Mouse (Mus musculus) heart, postnatal 36 days (tissue): ENCODE measurements at regions not wholly inside any gene's neighbourhood (a gene's known extent, or its start where the extent isn't known, plus 50 kb on each side); places are given as distances from the start of the nearest gene placed in this dataset.
A peak's percentile ranks its signal among the peaks of the same experiment; 100 is the strongest.
"Not testable (repeated sequence)": the region's sequence is repeated elsewhere in the genome, so short reads cannot be mapped to it uniquely, and the experiment has no call there.

Experiments
- DNase-seq, 2 experiments: peaks; one replicate each; pipeline ENCODE4 v3.0.0; 2021 to 2022
- intact Hi-C: fragments of 180-260 bp; cut with DNase I; formaldehyde crosslinking; loops from one replicate; pipeline ENCODE4 v1.15.1; 2025

GRCm38 (mm10) chr7:64101679-64102078, 52.0 kb upstream of the Trpm1 start:
- no peak for DNase-seq
- intact Hi-C loops = no loop called here

GRCm38 (mm10) chr7:64099606-64100005, 54.0 kb upstream of the Trpm1 start:
- DNase-seq = no peak
- intact Hi-C loops = no loop called here

- DNase-seq = no peak
- intact Hi-C loops = no loop called here
Measured at GRCm38 (mm10) chr7:64090067-64090466, 63.6 kb upstream of the Trpm1 start.

DNA sequence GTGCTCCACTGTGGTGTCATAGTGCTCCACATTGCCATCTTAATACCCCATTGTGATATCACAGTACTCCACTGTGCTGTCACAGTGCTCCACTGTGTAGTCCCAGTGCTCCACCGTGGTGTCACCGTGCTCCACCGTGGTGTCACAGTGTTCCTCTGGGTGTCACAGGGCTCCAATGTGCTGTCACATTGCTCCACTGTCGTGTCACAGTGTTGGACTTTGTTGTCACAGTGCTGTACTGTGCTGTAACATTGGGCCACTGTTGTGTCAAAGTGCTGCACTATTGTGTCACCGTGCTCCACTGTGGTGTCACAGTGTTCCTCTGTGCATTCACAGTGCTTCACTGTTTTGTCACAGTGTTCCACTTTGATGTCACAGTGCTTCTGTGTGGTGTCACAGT, 64.6 kb upstream of the Trpm1 start:
- DNase-seq = no peak
- intact Hi-C loops = no loop called here

DNA sequence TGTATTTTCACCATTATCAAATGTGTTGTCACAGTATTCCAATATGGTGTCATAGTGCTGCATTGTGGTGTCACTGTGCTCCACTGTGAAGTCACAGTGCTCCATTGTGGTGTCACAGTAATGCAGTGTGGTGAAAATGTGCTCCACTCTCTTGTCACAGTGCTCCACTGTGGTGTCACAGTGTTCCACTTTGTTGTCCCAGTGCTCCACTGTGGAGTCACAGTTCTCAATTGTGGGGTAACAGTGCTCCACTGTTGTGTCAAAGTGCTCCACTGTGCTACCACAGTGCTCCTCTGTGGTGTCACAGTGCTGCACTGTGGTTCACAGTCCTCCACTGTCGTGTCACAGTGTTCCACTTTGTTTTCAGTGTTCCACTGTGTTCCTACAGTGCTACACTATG, 69.7 kb upstream of the Trpm1 start:
- intact Hi-C loops = loop anchor here (5.0 kb wide), 1 partner anchor 73 kb away; no protein-coding TSS in a partner anchor
- DNase-seq = not testable (repeated sequence)

- intact Hi-C loops = loop anchor here (5.0 kb wide), 1 partner anchor 75 kb away; no protein-coding TSS in a partner anchor
- no peak for DNase-seq
Measured at GRCm38 (mm10) chr7:64082651-64083050, 71.0 kb upstream of the Trpm1 start.

DNA sequence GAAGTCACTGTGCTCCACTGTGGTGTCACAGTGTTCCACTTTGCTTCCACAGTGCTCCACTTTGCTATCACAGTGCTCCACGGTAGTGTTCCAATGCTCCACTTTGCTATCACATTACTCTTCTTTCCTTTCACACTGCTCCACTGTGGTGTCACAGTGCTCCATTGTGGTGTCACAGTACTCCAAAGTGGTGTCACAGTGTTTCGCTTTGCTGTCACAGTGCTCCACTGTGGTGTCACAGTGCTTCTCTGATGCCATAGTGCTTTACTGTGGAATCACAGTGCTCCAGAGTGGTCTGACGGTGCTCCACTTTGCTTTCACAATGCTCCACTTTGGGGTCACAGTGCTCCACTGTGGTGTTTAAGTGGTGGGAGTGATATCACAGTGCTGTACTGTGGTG, 71.4 kb upstream of the Trpm1 start:
- intact Hi-C loops = loop anchor here (5.0 kb wide), 1 partner anchor 75 kb away; no protein-coding TSS in a partner anchor
- DNase-seq = no peak

GRCm38 (mm10) chr7:64081618-64082017, 72.0 kb upstream of the Trpm1 start:
- no peak for DNase-seq
- intact Hi-C loops = loop anchor here (5.0 kb wide), 1 partner anchor 76 kb away; no protein-coding TSS in a partner anchor

DNA sequence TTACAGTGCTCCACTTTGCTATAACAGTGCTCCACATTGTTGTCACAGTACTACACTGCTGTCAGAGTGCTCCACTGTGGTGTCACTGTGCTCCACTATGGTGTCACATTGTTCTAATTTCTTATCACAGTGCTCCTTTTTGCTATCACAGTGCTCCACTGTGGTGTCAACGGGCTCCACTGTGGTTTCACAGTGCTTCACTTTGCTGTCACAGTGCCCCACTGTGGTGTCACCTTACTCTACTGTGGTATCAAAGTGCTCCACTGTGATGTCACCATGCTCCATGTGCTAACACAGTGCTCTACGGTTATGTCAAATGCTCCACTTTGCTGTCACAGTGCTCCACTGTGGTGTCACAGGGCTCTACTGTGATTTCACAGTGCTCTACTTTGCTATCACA, 72.6 kb upstream of the Trpm1 start:
- intact Hi-C loops = loop anchor here (5.0 kb wide), 1 partner anchor 76 kb away; no protein-coding TSS in a partner anchor
- DNase-seq = no peak

DNA sequence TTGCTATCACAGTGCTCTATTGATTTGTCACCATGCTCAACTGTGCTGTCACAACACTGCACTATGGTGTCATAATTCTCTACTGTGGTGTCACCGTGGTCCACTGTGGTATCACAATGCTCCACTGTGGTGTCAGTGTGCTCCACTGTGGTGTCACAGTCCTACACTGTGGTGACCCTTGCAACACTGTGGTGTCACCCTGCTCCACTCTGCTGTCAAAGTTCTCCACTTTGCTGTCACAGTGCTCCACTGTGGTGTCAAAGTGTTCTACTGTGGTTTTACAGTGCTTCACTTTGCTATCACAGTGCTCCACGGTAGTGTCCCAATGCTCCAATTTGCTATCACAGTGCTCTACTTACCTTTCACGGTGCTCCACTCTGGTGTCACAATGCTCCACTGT, 74.3 kb upstream of the Trpm1 start:
- intact Hi-C loops = loop anchor here (5.0 kb wide), 1 partner anchor 137 kb away; no protein-coding TSS in a partner anchor
- no peak for DNase-seq

DNA sequence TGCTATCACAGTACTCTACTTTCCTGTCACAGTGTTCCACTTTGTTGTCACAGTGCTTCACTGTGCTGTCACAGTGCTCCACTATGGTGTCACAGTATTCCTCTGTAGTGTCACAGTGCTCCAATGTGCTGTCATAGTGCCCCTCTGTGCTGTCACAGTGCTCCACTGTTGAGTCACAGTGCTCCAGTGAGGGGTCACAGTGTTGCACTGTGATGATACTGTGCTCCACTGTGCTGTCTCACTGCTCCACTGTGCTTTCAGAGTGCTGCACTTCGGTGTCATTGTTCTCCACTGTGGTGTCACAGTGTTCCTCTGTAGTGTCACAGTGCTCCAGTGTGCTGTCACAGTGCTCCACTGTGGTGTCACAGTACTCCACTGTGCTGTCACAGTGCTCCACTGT, 75.0 kb upstream of the Trpm1 start:
- no peak for DNase-seq
- intact Hi-C loops = loop anchor here (5.0 kb wide), 1 partner anchor 136 kb away; no protein-coding TSS in a partner anchor

- DNase-seq = peak; percentile 34 to 43
- intact Hi-C loops = loop anchor here (1.0 to 5.0 kb wide), 4 partner anchors 135 to 324 kb away; no protein-coding TSS in a partner anchor
Measured at GRCm38 (mm10) chr7:64077526-64077925, 76.1 kb upstream of the Trpm1 start.

DNA sequence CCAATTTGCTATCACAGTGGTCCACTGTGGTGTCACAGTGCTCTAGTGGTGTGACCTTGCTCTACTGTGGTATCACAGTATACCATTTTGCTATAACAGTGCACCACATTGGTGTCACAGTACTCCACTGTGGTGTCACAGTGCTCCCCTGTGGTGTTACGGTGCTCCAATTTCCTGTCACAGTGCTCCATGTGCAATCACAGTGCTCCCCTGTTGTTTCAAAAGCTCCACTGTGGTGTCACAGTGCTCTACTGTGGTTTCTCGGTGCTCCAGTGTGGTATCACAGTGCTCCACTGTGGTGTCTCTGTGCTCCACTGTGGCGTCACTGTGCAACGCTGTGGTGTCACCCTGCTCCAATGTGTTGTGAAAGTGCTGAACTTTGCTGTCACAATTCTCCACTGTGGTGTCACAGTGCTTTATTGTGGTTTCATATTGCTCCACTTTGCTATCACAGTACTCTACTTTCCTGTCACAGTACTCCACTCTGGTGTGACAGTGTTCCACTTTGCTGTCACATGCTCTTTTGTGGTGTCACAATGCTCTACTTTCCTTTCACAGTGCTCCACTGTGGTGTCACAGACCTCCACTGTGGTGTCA, 76.8 kb upstream of the Trpm1 start:
- intact Hi-C loops = loop anchor here (1.0 to 5.0 kb wide), 4 partner anchors 135 to 324 kb away; no protein-coding TSS in a partner anchor
- DNase-seq = no peak

DNA sequence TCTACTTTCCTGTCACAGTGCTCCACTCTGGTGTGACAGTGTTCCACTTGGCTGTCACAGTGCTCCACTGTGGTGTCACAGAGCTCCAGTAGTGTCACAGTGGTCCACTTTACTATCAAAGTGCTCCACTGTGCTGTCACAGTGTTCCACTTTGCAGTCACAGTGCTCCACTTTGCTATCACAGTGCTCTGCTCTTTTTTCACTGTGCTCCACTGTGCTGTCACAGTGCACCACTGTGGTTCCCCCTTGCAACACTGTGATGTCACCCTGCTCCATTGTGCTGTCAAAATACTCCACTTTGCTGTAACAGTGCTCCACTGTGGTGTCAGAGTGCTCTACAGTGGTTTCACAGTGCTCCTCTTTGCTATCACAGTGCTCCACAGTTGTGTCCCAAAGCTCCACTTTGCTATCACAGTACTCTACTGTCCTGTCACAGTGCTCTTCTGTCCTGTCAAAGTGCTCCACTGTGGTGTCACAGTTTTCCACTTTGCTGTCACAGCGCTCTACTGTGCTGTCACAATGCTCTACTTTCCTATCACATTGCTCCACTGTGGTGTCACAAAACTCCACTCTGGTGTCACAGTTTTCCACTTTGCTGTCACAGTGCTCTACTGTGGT, 77.8 kb upstream of the Trpm1 start:
- DNase-seq = peak in 1 of 2 experiments; percentile 0
- intact Hi-C loops = loop anchor here (2.0 to 5.0 kb wide), 2 partner anchors 134 to 225 kb away; no protein-coding TSS in a partner anchor

DNA sequence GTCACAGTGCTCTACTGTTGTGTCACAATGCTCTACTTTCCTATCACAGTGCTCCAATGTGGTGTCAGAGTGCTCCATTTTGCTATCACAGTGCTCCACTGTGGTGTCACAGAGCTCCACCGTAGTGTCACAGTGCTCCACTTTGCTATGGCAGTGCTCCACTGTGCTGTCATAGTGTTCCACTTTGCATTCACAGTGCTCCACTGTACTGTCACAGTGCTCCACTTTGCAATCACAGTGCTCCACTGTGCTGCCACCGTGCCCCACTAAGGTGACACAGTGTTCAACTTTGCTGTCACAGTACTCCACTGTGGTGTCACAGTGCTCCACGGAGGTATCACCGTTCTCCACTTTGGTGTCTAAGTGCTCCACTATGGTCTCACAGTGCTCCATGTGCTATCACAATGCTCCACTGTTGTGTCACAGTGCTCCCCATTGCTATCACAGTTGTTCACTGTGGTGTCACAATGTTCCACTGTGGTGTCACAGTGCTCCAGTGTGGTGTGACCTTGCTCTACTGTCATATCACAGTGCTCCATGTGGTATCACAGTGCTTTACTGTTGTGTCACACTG, 78.9 kb upstream of the Trpm1 start:
- intact Hi-C loops = loop anchor here (5.0 kb wide), 1 partner anchor 132 kb away; no protein-coding TSS in a partner anchor

GRCm38 (mm10) chr7:64074186-64074585, 79.4 kb upstream of the Trpm1 start:
- DNase-seq = no peak
- intact Hi-C loops = no loop called here

More for the DNA sequence above, 78.9 kb upstream of the Trpm1 start:
- DNase-seq = peak in 1 of 2 experiments; percentile 0

- intact Hi-C loops = no loop called here
Measured at GRCm38 (mm10) chr7:64073781-64074180, 79.9 kb upstream of the Trpm1 start.

GRCm38 (mm10) chr7:64070930-64071329, 82.7 kb upstream of the Trpm1 start:
- intact Hi-C loops = no loop called here
- no peak for DNase-seq

More at GRCm38 (mm10) chr7:64073781-64074180, 79.9 kb upstream of the Trpm1 start:
- DNase-seq = peak in 1 of 2 experiments; percentile 0

- intact Hi-C loops = no loop called here
- DNase-seq = peak in 1 of 2 experiments; percentile 34
Measured at GRCm38 (mm10) chr7:64065529-64066247, 87.9 kb upstream of the Trpm1 start.

DNA sequence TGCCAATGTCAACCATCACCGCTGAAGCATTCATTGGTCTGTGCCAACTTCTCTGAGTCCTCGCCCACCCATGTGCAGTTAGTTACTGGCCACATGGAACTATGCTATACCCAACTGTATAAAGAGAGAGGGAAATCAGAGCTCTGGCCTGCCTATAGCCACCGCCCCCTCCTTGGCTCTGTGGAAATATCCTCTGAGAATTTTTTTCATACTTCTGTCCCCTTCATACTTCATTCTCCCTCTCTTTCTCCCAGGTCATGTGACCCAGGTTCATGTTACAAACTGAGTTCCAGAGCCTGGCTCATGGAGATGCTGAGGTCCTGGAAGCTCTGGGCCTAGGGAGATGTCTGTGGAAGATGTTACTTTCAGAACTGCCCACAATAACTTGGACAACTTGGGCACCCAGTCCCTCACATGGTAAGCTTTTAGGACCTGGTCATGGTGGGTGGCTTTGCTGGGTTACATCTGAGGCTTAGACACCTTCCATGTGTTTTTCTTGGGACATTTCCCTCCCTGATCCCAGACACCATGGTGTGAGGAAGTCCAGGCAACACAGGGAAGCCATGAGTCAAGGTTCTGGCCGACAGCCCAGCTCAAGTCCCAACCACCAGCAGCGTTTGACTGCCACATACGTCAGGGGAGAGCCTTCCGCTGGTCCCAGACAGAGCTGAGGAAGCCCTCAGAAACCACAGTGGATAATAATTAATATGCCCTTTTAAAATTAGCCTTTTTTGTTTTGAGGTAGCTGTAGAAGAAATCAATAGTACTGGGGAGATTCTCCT, 89.0 kb upstream of the Trpm1 start:
- intact Hi-C loops = loop anchor here (5.0 kb wide), 4 partner anchors 88 to 312 kb away; partner anchors contain the start of genes Klf13 and Trpm1

More for the DNA sequence above, 89.0 kb upstream of the Trpm1 start:
- peak; percentile 76 to 77 for DNase-seq
